Mouse (Mus musculus): ENCODE measurements around the gene Mrpl22.
"Not testable (repeated sequence)": the region's sequence is repeated elsewhere in the genome, so short reads cannot be mapped to it uniquely, and the experiment has no call there.

Mrpl22 gene

DNA sequence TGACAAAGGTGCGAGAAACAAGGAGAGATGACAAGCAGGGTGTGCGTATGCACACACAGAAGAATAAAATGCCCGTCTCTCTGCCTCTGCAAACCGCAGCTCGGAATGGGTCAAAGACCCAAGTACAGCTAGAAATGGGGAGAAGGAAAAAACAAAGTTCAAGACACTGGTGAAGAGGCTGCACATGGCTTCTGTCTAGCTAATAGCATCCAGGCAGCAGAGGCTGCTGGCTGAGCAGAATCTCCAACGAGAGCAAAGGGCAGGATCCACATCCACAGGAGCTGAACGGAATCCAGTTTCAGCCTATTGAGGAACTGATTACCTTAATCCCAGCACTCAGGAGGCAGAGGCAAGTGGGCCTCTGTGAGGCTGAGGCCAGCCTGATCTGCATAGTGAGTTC lies 9.3 kb downstream of the Mrpl22 start:
- no peak for DNase-seq (ENCODE audit: low spot score)

DNA sequence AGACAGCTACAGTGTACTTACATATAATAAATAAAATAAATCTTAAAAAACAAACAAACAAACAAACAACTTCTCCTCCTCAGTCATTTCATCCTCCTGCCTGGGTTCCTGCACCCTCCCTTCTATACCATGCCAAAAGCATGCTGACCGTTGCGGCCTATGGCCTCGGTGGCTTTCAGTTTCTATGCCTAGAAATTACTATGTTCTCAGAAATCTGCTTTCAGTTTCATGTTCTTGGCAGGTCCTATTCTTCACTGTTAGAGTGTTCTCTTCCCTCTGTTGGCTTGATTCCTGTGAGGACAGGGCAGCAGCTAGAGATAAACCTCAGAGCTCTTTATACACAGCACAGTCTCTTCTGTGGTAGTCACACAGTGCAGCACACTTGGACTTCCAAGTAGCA lies 12.1 kb downstream of the Mrpl22 start:
- DNase-seq (ENCODE audit: low spot score): no peak

DNA sequence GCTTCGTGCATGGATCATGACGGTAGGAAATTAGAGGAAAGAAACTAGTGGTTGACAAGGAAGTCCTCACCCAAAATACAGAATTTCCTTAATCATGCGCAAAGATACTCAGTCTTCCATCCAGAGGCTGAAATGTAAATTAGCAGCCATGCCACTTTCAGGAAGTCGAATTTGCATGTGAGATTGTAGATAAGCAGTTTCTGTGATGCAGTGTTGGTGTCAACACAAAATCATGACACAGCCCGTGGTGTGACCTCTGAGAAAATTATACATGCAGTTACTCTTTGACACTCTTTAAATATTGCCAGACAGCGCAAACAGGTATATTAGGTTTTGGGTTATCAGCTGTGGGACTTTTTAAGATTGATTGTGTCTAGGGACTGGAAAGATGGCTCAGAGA lies 18.2 kb downstream of the Mrpl22 start:
- no peak for DNase-seq (ENCODE audit: low spot score)

DNA sequence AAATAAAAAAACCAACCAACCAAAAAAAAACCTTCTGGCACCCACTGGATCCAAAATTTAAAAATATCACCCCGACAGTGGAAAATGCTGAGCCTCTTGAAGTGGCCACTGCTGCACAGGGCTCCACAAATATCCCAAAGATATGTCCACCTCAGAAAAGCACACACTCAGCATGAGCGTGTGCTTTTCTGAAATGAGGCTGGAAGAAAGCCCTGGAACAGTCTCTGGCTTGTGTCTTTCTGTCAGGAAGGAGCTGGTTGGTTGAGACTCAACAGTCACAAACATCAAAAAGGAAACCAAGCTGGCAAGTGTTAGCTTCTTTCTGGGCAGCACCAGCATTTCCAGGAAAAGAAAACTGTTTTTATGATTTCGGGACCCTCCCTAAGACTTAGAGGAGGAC lies 21.9 kb downstream of the Mrpl22 start:
- DNase-seq (ENCODE audit: low spot score): no peak

GRCm38 (mm10) chr11:58193860-58194520 lies 22.5 kb downstream of the Mrpl22 start:
- DNase-seq (ENCODE audit: low spot score): no peak

DNA sequence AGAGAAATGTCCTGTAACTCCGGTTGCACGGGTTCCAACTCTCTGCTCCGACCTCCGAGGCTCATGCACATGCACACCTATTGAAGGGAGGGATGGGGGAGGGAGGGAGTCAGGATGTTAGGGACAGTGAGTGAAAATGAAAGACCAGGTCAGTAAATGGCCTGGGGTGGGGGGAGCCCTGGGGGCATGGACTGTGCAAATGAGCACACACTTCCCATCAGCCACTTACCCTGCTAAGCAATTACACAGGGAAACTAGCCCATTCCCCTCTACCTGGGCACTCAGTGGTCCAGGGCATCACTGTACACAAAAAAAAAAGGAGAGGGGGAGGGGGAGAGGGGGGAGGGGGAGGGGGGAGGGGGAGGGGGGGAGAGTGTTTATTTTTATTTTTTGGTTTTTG lies 27.2 kb downstream of the Mrpl22 start:
- DNase-seq (ENCODE audit: low spot score): no peak

DNA sequence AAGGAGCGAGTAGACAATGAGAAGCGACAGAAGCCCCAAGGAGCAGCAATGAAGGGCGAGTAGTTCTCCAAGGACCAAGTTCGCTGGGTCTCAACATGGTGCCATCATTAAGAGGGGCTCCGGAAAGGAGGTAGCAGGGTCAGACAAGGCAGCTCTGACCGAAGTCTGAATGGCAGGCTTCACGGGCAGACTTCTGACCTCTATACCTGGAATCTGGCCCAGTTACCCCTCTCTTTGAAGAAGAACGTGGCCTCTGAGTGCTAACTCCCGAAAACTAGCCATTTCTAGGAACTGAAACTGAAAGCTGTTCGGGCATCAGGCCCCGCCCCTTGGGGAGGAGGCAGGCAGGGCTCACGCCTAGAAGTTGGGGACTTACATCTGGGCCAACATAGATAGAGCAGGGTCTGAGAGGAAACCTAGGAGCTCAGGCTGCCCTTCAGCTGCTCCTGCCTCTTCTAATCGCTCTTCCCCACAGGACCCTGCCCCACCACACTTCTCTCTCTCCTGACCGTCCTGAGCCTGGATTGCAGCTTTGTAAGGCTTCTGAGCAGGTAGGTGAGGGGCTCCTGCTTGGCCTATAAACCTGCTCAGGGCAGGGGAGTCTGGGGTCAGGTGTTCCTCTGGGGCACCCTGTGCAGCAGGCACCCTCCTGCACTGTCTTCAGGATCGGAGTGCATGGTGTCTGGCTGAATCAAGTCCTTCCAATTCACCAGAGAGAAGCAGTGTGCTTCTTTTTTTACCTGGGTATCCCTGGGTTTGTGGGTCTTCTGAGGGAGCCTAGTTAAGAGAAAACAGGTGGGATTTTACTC lies 28.0 kb downstream of the Mrpl22 start, which contains the start of the genes Igtp and Irgm2:
TSS of gene Igtp (plus strand) at position 328 of the 809 bp plus-strand sequence.
TSS of gene Irgm2 (plus strand) at position 390 of the 809 bp plus-strand sequence.
- peak; percentile 65 for DNase-seq (ENCODE audit: low spot score)

- DNase-seq (ENCODE audit: low spot score): no peak
Observed at GRCm38 (mm10) chr11:58200226-58200625, 28.8 kb downstream of the Mrpl22 start.

DNA sequence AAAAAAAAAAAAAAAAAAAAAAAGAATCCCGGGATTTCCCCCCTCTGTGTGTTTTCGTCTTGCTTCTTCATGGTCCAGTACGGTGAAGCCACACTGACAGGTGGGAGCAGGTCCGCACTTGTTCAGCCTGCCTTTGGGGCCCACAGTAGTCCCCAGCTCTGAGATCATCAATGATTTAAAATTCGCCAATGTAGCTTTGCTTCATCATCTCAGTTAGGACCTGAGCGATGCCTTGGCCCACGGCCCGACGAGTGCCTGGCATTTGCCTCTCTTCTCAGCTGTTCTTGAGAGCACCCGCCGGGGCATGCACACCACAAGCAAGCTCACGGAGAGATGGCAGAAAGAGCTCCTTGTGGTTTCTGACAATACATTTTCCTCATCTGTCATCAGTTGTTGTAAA lies 29.6 kb downstream of the Mrpl22 start:
- DNase-seq (ENCODE audit: low spot score): no peak

DNA sequence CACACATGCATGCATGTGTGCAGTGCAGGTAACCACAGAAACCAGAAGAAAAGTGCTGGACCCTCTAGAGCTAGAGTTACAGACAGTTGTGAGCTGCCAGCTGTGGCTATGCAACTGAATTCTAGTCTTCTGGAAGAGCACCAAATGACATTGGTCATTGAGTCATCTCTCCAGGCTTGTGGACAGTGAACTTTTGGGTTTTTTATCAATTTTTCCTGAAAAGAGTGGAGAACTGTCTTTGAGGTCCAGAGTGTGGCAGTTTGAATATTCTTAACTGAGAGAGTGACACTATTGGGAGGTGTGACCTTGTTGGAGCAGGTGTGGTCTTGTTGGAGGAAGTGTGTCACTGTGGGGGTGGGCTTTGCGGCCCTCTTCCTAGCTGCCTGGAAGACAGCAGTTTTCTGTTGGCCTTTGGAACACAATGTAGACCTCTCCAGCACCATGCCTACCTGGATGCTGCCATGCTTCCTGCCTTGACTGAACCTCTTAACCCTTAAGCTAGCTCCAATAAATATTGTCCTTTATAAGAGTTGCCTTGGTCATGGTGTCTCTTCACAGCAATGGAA lies 38.9 kb downstream of the Mrpl22 start:
- no peak for DNase-seq (ENCODE audit: low spot score)

- DNase-seq (ENCODE audit: low spot score): no peak
Observed at GRCm38 (mm10) chr11:58211062-58211681, 39.7 kb downstream of the Mrpl22 start.

DNA sequence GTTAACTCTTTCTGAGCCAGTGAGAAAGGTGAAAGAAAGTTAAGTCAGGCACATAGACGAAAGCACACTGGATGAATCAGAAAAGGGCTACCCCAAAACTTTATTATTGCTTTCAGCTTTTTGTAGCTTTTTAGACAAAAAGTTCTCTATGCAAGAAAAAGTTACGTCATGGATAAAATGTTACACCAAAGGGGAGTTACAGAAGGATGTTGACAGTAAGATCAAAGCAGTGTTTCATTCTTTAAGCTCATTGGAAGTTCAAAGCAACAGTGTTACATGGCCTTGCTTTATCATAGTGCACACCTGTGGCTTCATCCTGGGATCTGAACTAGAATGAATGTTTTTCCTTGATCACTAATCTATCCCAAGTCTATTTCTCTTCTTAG lies 40.2 kb downstream of the Mrpl22 start:
- no peak for DNase-seq (ENCODE audit: low spot score)

GRCm38 (mm10) chr11:58213673-58214342 lies 42.3 kb downstream of the Mrpl22 start:
- DNase-seq (ENCODE audit: low spot score): no peak

DNA sequence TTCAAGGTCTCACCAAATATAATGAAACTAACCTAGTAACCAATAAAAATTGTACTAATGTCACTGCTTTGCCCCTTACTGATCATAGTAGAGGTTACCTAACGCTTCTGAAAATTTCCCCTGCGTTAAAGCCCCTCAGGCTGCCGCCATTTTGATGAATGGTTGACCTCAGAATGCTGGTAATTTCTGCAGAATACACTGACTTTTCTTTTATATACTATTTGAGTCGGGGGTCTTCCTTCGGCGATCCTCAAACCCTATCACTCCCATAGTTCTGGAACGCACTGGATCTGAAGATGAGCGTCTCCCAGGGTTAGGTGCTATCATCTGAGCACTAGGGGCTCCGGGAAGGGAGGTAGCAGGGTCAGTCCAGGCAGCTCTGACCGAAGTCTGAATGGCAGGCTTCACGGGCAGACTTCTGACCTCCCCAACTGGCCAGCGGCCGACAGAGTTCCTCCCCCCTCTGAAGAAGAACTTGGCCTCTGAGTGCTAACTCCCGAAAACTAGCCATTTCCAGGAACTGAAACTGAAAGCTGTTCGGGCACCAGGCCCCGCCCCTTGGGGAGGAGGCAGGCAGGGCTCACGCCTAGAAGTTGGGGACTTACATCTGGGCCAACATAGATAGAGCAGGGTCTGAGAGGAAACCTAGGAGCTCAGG lies 43.1 kb downstream of the Mrpl22 start:
- DNase-seq (ENCODE audit: low spot score): peak; percentile 72

DNA sequence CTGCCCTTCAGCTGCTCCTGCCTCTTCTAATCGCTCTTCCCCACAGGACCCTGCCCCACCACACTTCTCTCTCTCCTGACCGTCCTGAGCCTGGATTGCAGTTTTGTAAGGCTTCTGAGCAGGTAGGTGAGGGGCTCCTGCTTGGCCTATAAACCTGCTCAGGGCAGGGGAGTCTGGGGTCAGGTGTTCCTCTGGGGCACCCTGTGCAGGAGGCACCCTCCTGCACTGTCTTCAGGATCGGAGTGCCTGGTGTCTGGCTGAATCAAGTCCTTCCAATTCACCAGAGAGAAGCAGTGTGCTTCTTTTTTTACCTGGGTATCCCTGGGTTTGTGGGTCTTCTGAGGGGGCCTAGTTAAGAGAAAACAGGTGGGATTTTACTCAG lies 43.6 kb downstream of the Mrpl22 start:
- not testable (repeated sequence) for DNase-seq (ENCODE audit: low spot score)

- no peak for DNase-seq (ENCODE audit: low spot score)
Observed at GRCm38 (mm10) chr11:58215814-58216213, 44.4 kb downstream of the Mrpl22 start.

GRCm38 (mm10) chr11:58216823-58217222 lies 45.4 kb downstream of the Mrpl22 start:
- DNase-seq (ENCODE audit: low spot score): no peak

DNA sequence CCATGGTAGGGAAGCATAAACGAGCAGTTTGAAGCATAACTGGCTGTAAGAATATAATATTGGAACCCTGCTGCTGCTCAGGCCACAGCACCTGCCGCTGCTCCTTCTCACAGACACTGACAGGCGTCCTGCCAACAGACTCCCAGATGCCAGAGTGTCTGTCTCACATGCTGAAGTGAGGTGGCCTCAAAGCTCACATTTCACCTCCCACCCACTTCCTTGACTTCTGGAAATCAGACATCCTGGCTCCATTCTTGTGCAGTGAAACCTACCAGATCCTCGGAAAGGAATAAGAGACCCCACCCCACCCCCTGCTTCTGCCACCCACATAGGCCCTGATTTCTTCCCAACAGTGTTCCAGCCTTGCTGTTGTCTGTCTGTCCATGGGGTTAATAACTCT lies 52.3 kb downstream of the Mrpl22 start:
- no peak for DNase-seq (ENCODE audit: low spot score)

GRCm38 (mm10) chr11:58224313-58224712 lies 52.9 kb downstream of the Mrpl22 start:
- DNase-seq (ENCODE audit: low spot score): no peak

DNA sequence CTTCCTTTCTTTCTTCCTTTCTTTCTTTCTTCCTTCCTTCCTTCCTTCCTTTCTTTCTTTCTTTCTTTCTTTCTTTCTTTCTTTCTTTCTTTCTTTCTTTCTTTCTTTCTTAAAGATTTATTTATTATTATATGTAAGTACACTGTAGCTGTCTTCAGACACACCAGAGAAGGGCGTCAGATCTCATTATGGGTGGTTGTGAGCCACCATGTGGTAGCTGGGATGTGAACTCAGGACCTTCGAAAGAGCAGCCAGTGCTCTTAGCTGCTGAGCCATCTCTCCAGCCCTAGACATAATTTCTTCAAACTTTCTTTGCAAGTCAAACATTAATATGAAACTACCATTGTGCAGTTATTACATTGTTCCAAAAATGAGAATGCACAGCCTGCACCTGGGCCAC lies 53.4 kb downstream of the Mrpl22 start:
- DNase-seq (ENCODE audit: low spot score): not testable (repeated sequence)

DNA sequence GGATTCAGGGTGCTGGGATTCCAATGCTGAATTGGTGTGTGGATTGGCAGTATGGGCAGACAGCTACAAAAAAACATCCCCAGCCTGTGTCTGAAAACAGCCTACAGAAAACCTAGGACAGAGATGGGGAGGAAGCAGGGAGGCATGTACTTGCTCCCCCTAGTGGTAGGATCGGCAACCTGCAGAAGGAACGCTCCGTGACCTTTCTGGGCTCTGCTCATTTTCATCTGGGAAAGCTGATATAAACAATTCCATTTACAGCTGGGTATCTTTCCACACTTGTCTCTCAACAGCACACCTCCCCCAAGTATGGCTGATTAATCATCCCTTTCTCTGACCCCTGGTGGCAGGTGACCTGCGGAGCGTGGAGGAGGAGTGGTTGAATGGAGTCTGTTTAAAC lies 54.2 kb downstream of the Mrpl22 start:
- DNase-seq (ENCODE audit: low spot score): peak; percentile 75

DNA sequence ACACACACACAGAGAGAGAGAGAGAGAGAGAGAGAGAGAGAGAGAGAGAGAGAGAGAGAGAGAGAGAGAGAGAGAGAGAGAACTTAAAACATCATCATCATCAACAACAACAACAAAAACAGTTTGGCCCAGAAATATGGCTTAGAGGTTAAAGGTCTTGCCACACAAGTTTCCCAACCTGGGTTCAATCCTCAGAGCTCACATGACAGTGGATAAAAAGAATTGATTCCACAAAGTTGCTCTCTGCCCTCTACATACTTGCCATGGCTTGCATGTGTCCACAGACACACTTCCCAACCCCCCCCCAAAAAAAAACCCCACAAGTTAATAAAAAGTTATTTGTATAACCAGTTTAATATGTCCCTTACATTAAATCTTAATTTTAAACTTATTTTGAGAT lies 55.0 kb downstream of the Mrpl22 start:
- no peak for DNase-seq (ENCODE audit: low spot score)
